Mouse (Mus musculus) limb, embryonic 13.5 days (tissue): ENCODE measurements around the gene Slc35b4. TPM values are rescaled to one million over a fixed set of nuclear protein-coding genes. Genes with fewer than 3 reads are reported as not detected.
A peak's percentile ranks its signal among the peaks of the same experiment; 100 is the strongest.

Experiments
- ATAC-seq: fragments of 200-750 bp; cut with Nextera tagmentation; 2 replicates; pipeline ENCODE4 v1.8.0; 2017; ENCODE audit warnings: low read depth, moderate number of reproducible peaks, moderate TSS enrichment; ENCODE audit not compliant: low FRiP score
- H3K27ac ChIP-seq: fragments of 300-500 bp; sonication (generic); 2 replicates; pipeline ENCODE4 v1.5.1; 2015; ENCODE audit warnings: inconsistent platforms, mild to moderate bottlenecking, moderate library complexity
- H3K27me3 ChIP-seq: fragments of 300-500 bp; sonication (generic); 2 replicates; pipeline ENCODE4 v1.6.1; 2015; ENCODE audit warnings: mild to moderate bottlenecking, inconsistent platforms
- H3K36me3 ChIP-seq: fragments of 300-500 bp; sonication (generic); 2 replicates; pipeline ENCODE4 v1.6.1; 2015; ENCODE audit warnings: inconsistent platforms, mild to moderate bottlenecking, moderate library complexity
- H3K4me1 ChIP-seq: fragments of 300-500 bp; sonication (generic); 2 replicates; pipeline ENCODE4 v1.6.1; 2015; ENCODE audit warnings: inconsistent platforms
- H3K4me2 ChIP-seq: fragments of 300-500 bp; sonication (generic); replicated peaks from 2 replicates; pipeline ENCODE4 v1.6.1; 2015; ENCODE audit warnings: inconsistent platforms, mild to moderate bottlenecking, moderate library complexity
- H3K4me3 ChIP-seq: fragments of 300-500 bp; sonication (generic); 2 replicates; pipeline ENCODE4 v1.5.1; 2015; ENCODE audit warnings: moderate library complexity, mild to moderate bottlenecking, inconsistent platforms
- H3K9ac ChIP-seq: fragments of 300-500 bp; sonication (generic); 2 replicates; pipeline ENCODE4 v1.6.1; 2015; ENCODE audit warnings: mild to moderate bottlenecking, inconsistent platforms
- H3K9me3 ChIP-seq: fragments of 300-500 bp; sonication (generic); 2 replicates; pipeline ENCODE4 v1.6.1; 2016; ENCODE audit warnings: inconsistent platforms
- WGBS: fragments of 180-500 bp; shearing (Covaris S2); methylation state at CpG from one replicate; pipeline ENCODE4 v1.1.7; 2015; 5-methylcytosine and 5-hydroxymethylcytosine counted together
- polyA plus RNA-seq: library from polyadenylated mRNA; unstranded; fragments of >200 nt; fragmentation: Nextera tagmentation; extraction: Ambion mirVana; gene quantifications from 2 replicates; pipeline ENCODE4 v1.2.1, GENCODE M21; 2015

Slc35b4 gene
- polyA plus RNA-seq: 45.7 and 50.8 TPM in 2 replicates

GRCm38 (mm10) chr6:34176864-34177247, at the start of gene Slc35b4:
Gene Slc35b4 (minus strand): TSS chr6:34177111.
- peaks cover 4% of the 10 kb centered on the region; the same call in 1 of the 2 replicates for H3K36me3 ChIP-seq
- peak; percentile 100 for ATAC-seq
- H3K27ac ChIP-seq: peak within 1 kb of the TSS; percentile 48; the same call in 1 of the 2 replicates
- no peaks in the 10 kb centered on the region for H3K27me3 ChIP-seq
- peak within 1 kb of the TSS; percentile 79 for H3K4me2 ChIP-seq
- WGBS: under 1% methylated on average over 29 of the region's 29 CpGs
- peak within 1 kb of the TSS; percentile 80 for H3K9ac ChIP-seq
- H3K4me1 ChIP-seq: peaks cover 10% of the 10 kb centered on the region
- H3K4me3 ChIP-seq: peak within 1 kb of the TSS; percentile 78
- H3K9me3 ChIP-seq: no peaks in the 10 kb centered on the region

DNA sequence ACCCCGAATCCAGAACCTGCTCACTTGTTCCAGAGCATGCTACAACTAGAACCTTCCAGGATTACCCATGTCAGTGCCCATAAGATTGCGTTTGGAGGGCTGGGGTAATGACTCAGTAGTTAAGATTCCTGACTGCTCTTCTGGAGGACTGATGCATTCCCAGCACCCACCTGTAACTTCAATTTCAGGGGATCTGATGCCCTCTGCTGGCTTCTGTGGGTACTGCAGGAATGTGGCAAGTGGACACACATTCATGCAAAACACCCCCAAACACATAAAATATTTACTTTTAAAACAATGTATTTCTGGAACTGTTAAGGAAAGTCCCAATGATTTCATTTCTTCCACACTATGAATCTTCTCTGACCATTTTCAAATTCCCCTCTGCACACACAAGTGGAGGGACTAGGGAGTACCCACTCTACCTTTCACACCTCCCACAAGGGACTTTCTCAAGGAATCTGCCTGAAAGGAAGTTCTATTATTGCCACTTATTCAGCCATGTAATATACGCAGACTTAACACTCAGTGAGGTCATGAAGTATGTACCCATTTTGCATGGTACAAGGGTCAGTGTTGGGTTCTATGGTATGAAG, 48.2 kb upstream of the Slc35b4 start:
- H3K4me3 ChIP-seq: no peak overlapping the region
- no peak overlapping the region for H3K9ac ChIP-seq
- peaks cover 5% of the 10 kb centered on the region; the same call in 1 of the 2 replicates for H3K9me3 ChIP-seq
- no peak overlapping the region for H3K27ac ChIP-seq
- H3K4me2 ChIP-seq: no peak overlapping the region
- WGBS: 94% methylated on average over 3 of the region's 3 CpGs
- peaks cover 8% of the 10 kb centered on the region for H3K27me3 ChIP-seq
- ATAC-seq: no peak
- H3K4me1 ChIP-seq: no peaks in the 10 kb centered on the region
- H3K36me3 ChIP-seq: no peaks in the 10 kb centered on the region

- no peaks in the 10 kb centered on the region for H3K27me3 ChIP-seq
- no peak overlapping the region for H3K9ac ChIP-seq
- no peak for ATAC-seq
- H3K4me1 ChIP-seq: no peaks in the 10 kb centered on the region
- H3K9me3 ChIP-seq: no peaks in the 10 kb centered on the region
- WGBS: 61% methylated on average over 9 of the region's 9 CpGs
- no peak overlapping the region for H3K4me2 ChIP-seq
- no peak overlapping the region for H3K27ac ChIP-seq
- no peak overlapping the region for H3K4me3 ChIP-seq
- H3K36me3 ChIP-seq: no peaks in the 10 kb centered on the region
These were observed 39.8 kb upstream of the Slc35b4 start for GRCm38 (mm10) chr6:34216450-34217319.

GRCm38 (mm10) chr6:34205754-34206153, 28.8 kb upstream of the Slc35b4 start:
- H3K27me3 ChIP-seq: no peaks in the 10 kb centered on the region
- WGBS: 81% methylated on average over 3 of the region's 3 CpGs
- no peak overlapping the region for H3K4me2 ChIP-seq
- H3K27ac ChIP-seq: no peak overlapping the region
- ATAC-seq: no peak
- H3K9ac ChIP-seq: no peak overlapping the region
- H3K36me3 ChIP-seq: no peaks in the 10 kb centered on the region
- peaks cover 4% of the 10 kb centered on the region; the same call in 1 of the 2 replicates for H3K9me3 ChIP-seq
- H3K4me1 ChIP-seq: no peaks in the 10 kb centered on the region
- no peak overlapping the region for H3K4me3 ChIP-seq

- H3K4me3 ChIP-seq: no peak overlapping the region
- H3K27me3 ChIP-seq: no peaks in the 10 kb centered on the region
- ATAC-seq: no peak
- H3K9me3 ChIP-seq: peaks cover 4% of the 10 kb centered on the region; the same call in 1 of the 2 replicates
- H3K9ac ChIP-seq: no peak overlapping the region
- H3K27ac ChIP-seq: no peak overlapping the region
- H3K36me3 ChIP-seq: no peaks in the 10 kb centered on the region
- H3K4me2 ChIP-seq: no peak overlapping the region
- no peaks in the 10 kb centered on the region for H3K4me1 ChIP-seq
- 76% methylated on average over 8 of the region's 8 CpGs for WGBS
These were observed 28.2 kb upstream of the Slc35b4 start for GRCm38 (mm10) chr6:34204971-34205572.

DNA sequence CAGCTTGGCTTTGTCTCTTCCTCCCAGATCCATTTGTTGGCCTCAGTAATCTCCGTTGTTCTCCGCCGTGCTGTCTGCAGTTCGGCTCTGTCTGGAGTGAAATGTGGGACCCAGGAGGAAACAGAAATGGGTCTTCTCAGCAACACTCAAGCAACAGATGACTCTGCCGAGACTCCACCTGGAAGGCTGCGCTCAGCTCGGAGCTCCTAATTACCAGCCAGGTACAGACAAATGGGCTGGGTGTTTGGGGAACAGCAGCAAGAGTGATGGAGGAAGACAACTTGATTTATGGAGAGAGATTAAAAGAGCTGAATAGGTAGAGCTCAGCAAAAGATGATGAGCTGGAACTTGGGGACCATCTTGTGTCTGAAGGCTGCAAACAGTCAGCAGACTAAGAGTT, 26.6 kb upstream of the Slc35b4 start:
- Histone ChIP-seq H3K9me3 (peaks cover 4% of the 10 kb centered on the region; the same call in 1 of the 2 replicates), H3K4me3 (no peak overlapping the region), H3K27ac (no peak overlapping the region), H3K4me2 (no peak overlapping the region), H3K36me3 (no peaks in the 10 kb centered on the region), H3K4me1 (no peaks in the 10 kb centered on the region), H3K27me3 (no peaks in the 10 kb centered on the region), H3K9ac (no peak overlapping the region)
- WGBS: 55% methylated on average over 7 of the region's 7 CpGs
- ATAC-seq: no peak

- Histone ChIP-seq H3K4me3 (no peak overlapping the region), H3K9ac (no peak overlapping the region), H3K9me3 (no peaks in the 10 kb centered on the region; the same call in 1 of the 2 replicates), H3K27ac (no peak overlapping the region), H3K27me3 (peaks cover 8% of the 10 kb centered on the region; the same call in 1 of the 2 replicates), H3K4me2 (no peak overlapping the region), H3K4me1 (no peaks in the 10 kb centered on the region), H3K36me3 (no peaks in the 10 kb centered on the region)
- no peak for ATAC-seq
- WGBS: 82% methylated on average over 1 of the region's 1 CpGs
These were observed 18.1 kb upstream of the Slc35b4 start for GRCm38 (mm10) chr6:34194981-34195380.

DNA sequence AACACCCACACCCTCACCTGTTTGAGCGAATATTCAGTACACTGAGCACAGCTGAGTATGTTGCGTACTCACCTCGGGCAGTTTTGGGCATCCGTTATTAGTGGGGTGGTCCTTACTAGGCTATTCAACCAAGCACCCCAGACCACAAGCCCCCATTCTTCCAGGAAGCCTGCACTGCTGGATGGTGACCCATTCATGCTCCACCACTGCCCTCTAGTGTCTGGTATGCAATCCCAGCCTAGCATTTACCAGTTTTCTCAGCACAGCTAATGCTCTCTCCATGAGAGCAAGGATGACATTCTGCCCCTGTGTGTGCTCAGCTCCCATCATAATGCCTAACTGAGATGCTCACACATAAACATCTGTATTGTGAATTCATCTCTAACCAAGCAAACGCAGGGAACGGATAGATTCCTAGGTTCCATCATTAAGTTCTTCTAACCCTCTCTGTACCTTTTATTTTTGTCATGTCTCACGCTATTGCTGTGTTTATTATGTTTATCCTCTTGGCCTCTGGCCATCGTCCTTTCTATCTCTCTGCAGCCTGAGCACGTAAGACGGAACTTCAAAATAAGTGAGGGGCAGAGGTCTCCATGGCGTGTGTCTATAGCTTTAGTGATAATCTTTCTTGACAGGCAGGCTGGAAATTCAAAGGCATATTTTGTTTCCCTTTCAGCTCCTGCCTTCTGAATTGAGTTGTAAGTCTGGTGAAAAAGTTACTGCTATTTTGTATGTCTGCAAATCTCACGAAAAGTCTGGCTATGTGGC, 17.0 kb upstream of the Slc35b4 start:
- peaks cover 6% of the 10 kb centered on the region; the same call in 1 of the 2 replicates for H3K9me3 ChIP-seq
- peaks cover 8% of the 10 kb centered on the region; the same call in 1 of the 2 replicates for H3K27me3 ChIP-seq
- 62% methylated on average over 12 of the region's 12 CpGs for WGBS
- no peak overlapping the region for H3K4me3 ChIP-seq
- ATAC-seq: peak; percentile 57; the same call in 1 of the 2 replicates
- H3K27ac ChIP-seq: no peak overlapping the region
- no peaks in the 10 kb centered on the region for H3K36me3 ChIP-seq
- H3K4me1 ChIP-seq: no peaks in the 10 kb centered on the region
- no peak overlapping the region for H3K4me2 ChIP-seq
- no peak overlapping the region for H3K9ac ChIP-seq

DNA sequence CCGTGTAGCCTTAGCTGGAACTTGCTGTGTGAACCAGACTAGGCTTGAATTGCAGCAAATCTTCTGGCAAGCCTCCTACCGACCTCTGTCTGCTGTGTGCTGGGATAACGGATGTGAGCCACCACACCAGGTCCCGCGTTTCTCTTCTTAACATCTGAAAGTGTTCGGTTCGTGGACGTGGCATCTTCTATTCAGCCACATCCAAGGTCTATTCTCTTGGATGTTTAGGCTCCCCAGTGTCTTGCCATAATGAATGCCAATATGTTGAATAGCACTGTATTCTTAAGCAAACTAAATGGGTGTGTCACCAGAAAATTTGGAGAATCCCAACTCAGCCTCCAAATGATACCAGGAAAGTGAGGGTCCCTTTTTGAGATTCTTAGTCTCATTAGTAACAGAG, 14.5 kb upstream of the Slc35b4 start:
- 91% methylated on average over 8 of the region's 8 CpGs for WGBS
- no peak for ATAC-seq
- Histone ChIP-seq H3K27me3 (peaks cover 3% of the 10 kb centered on the region; the same call in 1 of the 2 replicates), H3K27ac (no peak overlapping the region), H3K4me1 (no peaks in the 10 kb centered on the region), H3K9me3 (peaks cover 6% of the 10 kb centered on the region; the same call in 1 of the 2 replicates), H3K4me2 (no peak overlapping the region), H3K9ac (no peak overlapping the region), H3K36me3 (no peaks in the 10 kb centered on the region), H3K4me3 (no peak overlapping the region)

DNA sequence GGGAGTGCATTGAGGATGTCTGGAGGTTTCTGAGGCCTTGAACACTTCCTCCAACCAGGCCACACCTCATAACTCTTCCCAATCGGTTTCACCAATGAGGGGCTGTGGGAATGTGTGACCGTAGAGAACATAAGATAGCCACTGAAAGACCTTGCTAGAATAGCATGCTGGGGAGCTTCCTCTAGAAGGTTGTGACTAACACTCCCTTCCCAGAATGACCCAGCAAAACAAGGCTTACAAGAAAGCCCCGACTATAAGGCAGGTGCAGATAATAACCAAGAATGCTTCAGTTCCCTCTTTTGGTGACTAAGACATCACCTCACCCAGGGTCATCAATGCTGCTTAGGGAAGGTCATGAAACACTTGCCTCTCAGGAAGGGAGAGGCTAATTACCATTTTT, 12.6 kb upstream of the Slc35b4 start:
- no peak for ATAC-seq
- H3K4me2 ChIP-seq: no peak overlapping the region
- H3K4me1 ChIP-seq: no peaks in the 10 kb centered on the region
- 90% methylated on average over 3 of the region's 3 CpGs for WGBS
- H3K9ac ChIP-seq: no peak overlapping the region
- no peak overlapping the region for H3K27ac ChIP-seq
- H3K27me3 ChIP-seq: peaks cover 3% of the 10 kb centered on the region; the same call in 1 of the 2 replicates
- H3K4me3 ChIP-seq: no peak overlapping the region
- H3K9me3 ChIP-seq: 0 out of 2 replicates have a peak, but pooled peaks cover 6% of the 10 kb centered on the region
- no peaks in the 10 kb centered on the region for H3K36me3 ChIP-seq

DNA sequence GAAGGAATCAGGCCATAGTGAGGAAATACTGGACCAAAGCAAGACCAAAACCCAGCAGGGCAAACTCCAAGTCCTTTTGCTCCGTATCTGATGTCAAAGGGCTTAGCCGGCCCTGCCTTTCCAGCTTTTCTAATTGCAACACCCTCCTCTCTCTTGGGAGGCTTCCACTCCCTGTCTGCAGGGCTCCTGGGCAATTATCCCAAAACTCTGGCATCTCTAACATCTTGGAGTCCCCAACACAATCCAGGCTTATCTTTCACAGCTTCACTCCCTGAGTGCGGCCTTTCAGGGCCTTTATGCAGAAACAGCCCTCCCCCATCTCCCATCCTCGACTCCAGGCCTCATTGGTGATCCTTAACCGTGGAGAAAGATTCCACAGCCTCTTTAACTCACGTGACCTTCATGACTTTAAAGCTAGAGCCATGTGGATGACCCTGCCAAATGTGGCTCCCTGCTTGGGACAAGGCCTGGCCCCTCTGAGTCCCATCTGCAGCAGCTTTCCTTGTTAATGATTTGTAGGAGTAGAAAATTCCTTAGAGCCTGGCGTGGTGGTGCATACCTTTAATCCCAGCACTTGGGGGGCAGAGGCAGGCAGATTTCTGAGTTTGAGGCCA, 11.2 kb upstream of the Slc35b4 start:
- no peak for ATAC-seq
- Histone ChIP-seq H3K4me1 (no peaks in the 10 kb centered on the region), H3K9ac (no peak overlapping the region), H3K36me3 (no peaks in the 10 kb centered on the region), H3K27ac (no peak overlapping the region), H3K27me3 (no peaks in the 10 kb centered on the region; the same call in 1 of the 2 replicates), H3K4me3 (no peak overlapping the region), H3K4me2 (no peak overlapping the region), H3K9me3 (0 out of 2 replicates have a peak, but pooled peaks cover 6% of the 10 kb centered on the region)
- 55% methylated on average over 7 of the region's 7 CpGs for WGBS
